Mouse (Mus musculus): ENCODE results near the gene Tsc2.

DNA sequence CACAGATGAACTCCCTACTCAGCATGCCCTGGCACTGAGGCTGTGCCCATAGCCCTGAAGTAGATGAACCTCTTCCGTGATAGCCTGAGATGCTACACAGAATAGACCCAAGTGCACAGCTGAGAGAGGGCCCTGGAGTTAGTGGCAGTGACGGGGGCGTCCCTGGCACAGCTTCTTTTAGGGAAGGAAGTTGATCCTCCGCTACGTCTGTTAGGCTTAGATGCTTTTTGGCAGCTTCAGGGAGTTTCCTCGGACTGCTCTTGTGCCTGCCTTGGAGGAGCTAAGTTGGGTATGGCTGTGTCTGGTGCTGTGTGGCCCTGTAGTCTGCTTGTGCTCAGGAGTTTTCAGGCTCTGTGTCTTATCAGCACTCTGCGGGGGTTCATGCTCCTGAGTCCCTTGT, 41.8 kb upstream of the Tsc2 start:
- TF ChIP-seq CTCF (IDR thresholded peaks at IDR 0.05; ENCODE audit: low read depth) (no peak), EP300 (IDR thresholded peaks at IDR 0.05; ENCODE audit: low read depth) (no peak)
